ENCODE assay signal across 9 mouse cellular contexts in genomic region chr9:64351191-64351590, GRCm38 (mm10). TPM values are rescaled to one million over a fixed set of nuclear protein-coding genes. Genes with fewer than 3 reads are reported as not detected.
DNase-seq lines count a peak whose midpoint lies in the region; ATAC-seq and TF ChIP-seq lines count a peak whose summit lies in the region.
"Had no signal": no experiment of that assay in that cellular context is flagged by ENCODE, and none has a peak within 500 bp of the region (broad histone marks: within the 10 kb centered on the region; RNA-seq: fewer than 3 reads in every experiment).

No protein-coding gene starts in this region.

- no peak for ATAC-seq in lung, postnatal 0 days
- ATAC-seq: forebrain, embryonic 14.5 days had no signal

- H3K9me3 ChIP-seq in lung, postnatal 0 days (ENCODE audit: low read length), result no peaks in the 10 kb centered on the region

- H3K27ac ChIP-seq in cerebellum, adult 2 months (ENCODE audit: insufficient read depth, low read length), result no peak overlapping the region
- H3K27ac ChIP-seq in lung, postnatal 0 days (ENCODE audit: low read length), result no peak overlapping the region
- no peak overlapping the region for H3K27ac ChIP-seq in bone marrow, adult 2 months (ENCODE audit: control insufficient read depth, insufficient read depth, low read depth, low read length, poor library complexity)

- no peak overlapping the region for H3K9ac ChIP-seq in lung, postnatal 0 days (replicated peaks; ENCODE audit: low read depth)

- H3K27me3 ChIP-seq in cerebellum, adult 2 months (ENCODE audit: control insufficient read depth, insufficient read depth, low read length), result no peaks in the 10 kb centered on the region
- no peaks in the 10 kb centered on the region for H3K27me3 ChIP-seq in lung, postnatal 0 days (replicated peaks; ENCODE audit: insufficient read depth, low read length)

- H3K4me2 ChIP-seq in lung, postnatal 0 days (replicated peaks; ENCODE audit: low read depth, low read length), result no peak overlapping the region

- TF ChIP-seq EP300 in lung, postnatal 0 days (IDR thresholded peaks at IDR 0.05), result no peak

- TF ChIP-seq POLR2A in cerebellum, adult 2 months (IDR thresholded peaks at IDR 0.05; ENCODE audit: borderline replicate concordance, insufficient read depth, low read length), result no peak
- no peak for TF ChIP-seq POLR2A in bone marrow, adult 2 months (IDR thresholded peaks at IDR 0.05; ENCODE audit: borderline replicate concordance, control insufficient read depth, low read depth, low read length)

- no peaks in the 10 kb centered on the region for H3K36me3 ChIP-seq in lung, postnatal 0 days (ENCODE audit: insufficient read depth, low read length)

- H3K4me1 ChIP-seq in cerebellum, adult 2 months (ENCODE audit: control insufficient read depth, insufficient read depth, low read length), result no peaks in the 10 kb centered on the region
- no peaks in the 10 kb centered on the region for H3K4me1 ChIP-seq in lung, postnatal 0 days (ENCODE audit: insufficient read depth, low read depth, low read length)
- no peaks in the 10 kb centered on the region; the same call in 1 of the 2 replicates for H3K4me1 ChIP-seq in bone marrow, adult 2 months (ENCODE audit: control insufficient read depth, insufficient read depth, low read length)

- no peak overlapping the region for H3K4me3 ChIP-seq in cerebellum, adult 2 months (replicated peaks; ENCODE audit: insufficient read depth, low read depth, low read length)
- no peak overlapping the region for H3K4me3 ChIP-seq in lung, postnatal 0 days (ENCODE audit: low read depth, low read length)
- no peak overlapping the region for H3K4me3 ChIP-seq in bone marrow, adult 2 months (replicated peaks; ENCODE audit: control insufficient read depth, low read depth, low read length)

- DNase-seq in cerebellum, adult 2 months, result no peak
- DNase-seq in cerebellum, postnatal 4 days (ENCODE audit: low spot score in 2 of 2), result no peak
- peak; percentile 11 for DNase-seq in lung, postnatal 0 days (ENCODE audit: low spot score)
- DNase-seq in lung, postnatal 14 days, result no peak
- peak; percentile 69 for DNase-seq in naive thymus-derived CD4-positive, alpha-beta T cell, adult 2 months (ENCODE audit: low read depth)
- DNase-seq in MN1 (ENCODE audit: low spot score), result no peak
- no peak for DNase-seq in testis, postnatal 14 days (ENCODE audit: low spot score)

- WGBS in cerebellum, adult 2 months, result 56% methylated on average over 3 of the region's 3 CpGs
- 33% methylated on average over 3 of the region's 3 CpGs for WGBS in lung, postnatal 0 days
- WGBS in bone marrow, adult 2 months, result 48% methylated on average over 3 of the region's 3 CpGs

- peak; percentile 27; the same call in 1 of the 2 replicates for TF ChIP-seq CTCF in cerebellum, adult 2 months (IDR thresholded peaks at IDR 0.05; ENCODE audit: borderline replicate concordance, insufficient read depth, low read depth, low read length)
- peak; percentile 64 for TF ChIP-seq CTCF in lung, postnatal 0 days (IDR thresholded peaks at IDR 0.05)
- TF ChIP-seq CTCF in bone marrow, adult 2 months (IDR thresholded peaks at IDR 0.05; ENCODE audit: control insufficient read depth, insufficient read depth, low read length), result 0 out of 2 replicates have a peak, but pooled peaks have one; percentile 27

RNA-seq across cellular contexts. Expression of gene Dis3l, which starts 10.1 kb away (rescaled TPM):
- 41.7 and 43.0 TPM in 2 replicates for polyA plus RNA-seq in cerebellum, adult 2 months (2012; rRNA removed)
- 8.1 and 9.6 TPM in 2 replicates for polyA plus RNA-seq in lung, postnatal 0 days (2015; fragmentation: Nextera tagmentation; extraction: Ambion mirVana)
- 7.2 and 16.9 TPM in 2 replicates for polyA plus RNA-seq in bone marrow, adult 2 months (2011; ENCODE audit: insufficient read depth, insufficient read length, low replicate concordance, missing spikeins)

RNA-seq across cellular contexts. Expression of gene Megf11, which starts 34.2 kb away (rescaled TPM):
- polyA plus RNA-seq in cerebellum, adult 2 months (2012; rRNA removed), result 66.9 and 85.2 TPM in 2 replicates
- polyA plus RNA-seq in lung, postnatal 0 days (2015; fragmentation: Nextera tagmentation; extraction: Ambion mirVana), result 0.56 and 0.63 TPM in 2 replicates
- not detected in 2 replicates for polyA plus RNA-seq in bone marrow, adult 2 months (2011; ENCODE audit: insufficient read depth, insufficient read length, low replicate concordance, missing spikeins)

Comparison
In these comparisons a context has a peak if more than half of its experiments do, and no peak if none do; other contexts are left out.
1. DNase-seq: peak in lung, postnatal 0 days (single experiment) and naive thymus-derived CD4-positive, alpha-beta T cell, adult 2 months (single experiment); none in cerebellum, adult 2 months (0 of 2), cerebellum, postnatal 4 days (0 of 2), lung, postnatal 14 days (single experiment), MN1 (single experiment) and testis, postnatal 14 days (single experiment).
2. RNA of gene Megf11, which starts 34.2 kb away (polyA plus RNA-seq): 66.9 to 85.2 TPM in cerebellum, adult 2 months; 0.56 to 0.63 TPM in lung, postnatal 0 days and not detected in bone marrow, adult 2 months; every median in the first group is over 10 times any median in the second.
3. Peak in every context shown above with its lines, with median percentiles within 50 percentile points of each other: CTCF ChIP-seq.